Mouse (Mus musculus) heart, postnatal 0 days (tissue): ENCODE data around the gene 4930432K21Rik.

ENCODE experiments used
- CTCF ChIP-seq: IDR thresholded peaks from 2 replicates; pipeline ENCODE4 v1.5.1; 2016; ENCODE audit warnings: antibody characterized with exemption, control low read depth, low read depth
- EP300 ChIP-seq: IDR thresholded peaks from 2 replicates; pipeline ENCODE4 v1.6.1; 2016; ENCODE audit warnings: antibody characterized with exemption, low read depth

DNA sequence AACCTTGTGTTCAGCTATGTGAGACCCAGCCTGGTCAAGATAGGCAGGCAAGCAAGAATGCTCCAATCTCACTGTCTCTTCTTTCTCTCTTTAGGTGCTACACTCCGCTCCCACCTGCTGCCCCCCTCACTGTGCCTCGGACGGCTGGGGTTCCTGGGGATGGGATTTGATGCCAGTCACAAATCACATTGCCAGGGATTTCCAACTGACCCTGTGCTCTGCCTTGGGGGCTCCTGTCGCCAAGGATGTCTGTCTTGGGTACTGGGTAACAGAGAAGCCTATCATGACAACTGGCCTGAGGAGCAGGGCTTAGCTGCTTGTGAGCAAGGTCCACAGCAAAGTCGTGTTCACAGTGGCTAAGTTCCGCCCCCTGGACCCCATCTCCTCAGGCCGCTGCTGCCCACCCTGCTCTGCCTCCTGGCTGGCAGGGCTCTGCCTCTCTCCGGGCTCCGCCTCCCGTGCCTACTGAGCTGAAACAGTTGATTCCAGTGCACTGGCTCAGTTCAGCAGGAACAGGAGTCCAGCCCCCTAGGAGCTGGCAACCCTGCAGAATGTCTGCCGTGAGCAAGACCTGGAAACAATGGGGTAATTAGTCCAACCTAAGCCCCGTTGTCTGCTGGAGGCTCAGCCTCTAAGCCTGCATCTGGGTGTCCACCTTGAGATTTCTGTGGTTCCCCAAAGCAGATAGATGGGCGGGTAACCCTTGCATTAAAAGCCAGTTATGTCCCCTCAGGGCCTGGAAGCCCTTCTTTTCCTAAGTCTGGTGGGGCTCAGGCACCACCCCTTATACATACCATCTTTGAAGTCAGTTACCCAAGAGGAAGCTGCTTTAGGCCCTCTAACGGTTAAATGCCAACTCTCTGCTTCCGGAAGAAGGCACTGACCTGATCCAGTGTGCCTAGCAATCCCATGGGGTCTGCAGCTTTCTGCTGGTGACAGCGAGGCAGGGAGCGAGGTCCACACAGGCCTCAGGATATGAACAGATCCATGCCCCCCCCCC is 60.9 kb downstream of the 4930432K21Rik start:
- TF ChIP-seq CTCF (no peak), EP300 (no peak)
